Mouse (Mus musculus): ENCODE results near the gene Galnt18.

The Galnt18 gene

GRCm38 (mm10) chr7:111547069-111547468, 232.7 kb downstream of the Galnt18 start:
- peak; percentile 24 for DNase-seq

GRCm38 (mm10) chr7:111545614-111546013, 234.2 kb downstream of the Galnt18 start:
- no peak for DNase-seq

- no peak for DNase-seq
Measured at GRCm38 (mm10) chr7:111537946-111538345, 241.8 kb downstream of the Galnt18 start.

- no peak for DNase-seq
Measured at GRCm38 (mm10) chr7:111534826-111535405, 244.9 kb downstream of the Galnt18 start.

GRCm38 (mm10) chr7:111528961-111529643, 250.7 kb downstream of the Galnt18 start:
- DNase-seq, result no peak

- DNase-seq, result no peak
Measured at GRCm38 (mm10) chr7:111528462-111528861, 251.3 kb downstream of the Galnt18 start.

GRCm38 (mm10) chr7:111520881-111521280, 258.9 kb downstream of the Galnt18 start:
- no peak for DNase-seq

GRCm38 (mm10) chr7:111518581-111519242, 261.1 kb downstream of the Galnt18 start:
- no peak for DNase-seq

GRCm38 (mm10) chr7:111516882-111517281, 262.9 kb downstream of the Galnt18 start:
- peak; percentile 16 for DNase-seq

- no peak for DNase-seq
Measured at GRCm38 (mm10) chr7:111515471-111515870, 264.3 kb downstream of the Galnt18 start.

GRCm38 (mm10) chr7:111509167-111509854, 270.5 kb downstream of the Galnt18 start:
- DNase-seq, result no peak

- no peak for DNase-seq
Measured at GRCm38 (mm10) chr7:111500616-111501015, 279.2 kb downstream of the Galnt18 start.

GRCm38 (mm10) chr7:111499255-111499790, 280.5 kb downstream of the Galnt18 start:
- DNase-seq, result no peak

- DNase-seq, result no peak
Measured at GRCm38 (mm10) chr7:111497191-111497590, 282.6 kb downstream of the Galnt18 start.

- DNase-seq, result no peak
Measured at GRCm38 (mm10) chr7:111492242-111492949, 287.4 kb downstream of the Galnt18 start.

- DNase-seq, result no peak
Measured at GRCm38 (mm10) chr7:111491566-111491965, 288.2 kb downstream of the Galnt18 start.

GRCm38 (mm10) chr7:111486811-111487333, 292.9 kb downstream of the Galnt18 start:
- no peak for DNase-seq

- no peak for DNase-seq
Measured at GRCm38 (mm10) chr7:111483896-111484295, 295.9 kb downstream of the Galnt18 start.

- DNase-seq, result no peak
Measured at GRCm38 (mm10) chr7:111483321-111483720, 296.5 kb downstream of the Galnt18 start.

GRCm38 (mm10) chr7:111467715-111468114, 312.1 kb downstream of the Galnt18 start:
- DNase-seq, result no peak

- DNase-seq, result no peak
Measured at GRCm38 (mm10) chr7:111466720-111467119, 313.1 kb downstream of the Galnt18 start.

- DNase-seq, result no peak
Measured at GRCm38 (mm10) chr7:111466121-111466520, 313.7 kb downstream of the Galnt18 start.
